In the genomic region with DNA sequence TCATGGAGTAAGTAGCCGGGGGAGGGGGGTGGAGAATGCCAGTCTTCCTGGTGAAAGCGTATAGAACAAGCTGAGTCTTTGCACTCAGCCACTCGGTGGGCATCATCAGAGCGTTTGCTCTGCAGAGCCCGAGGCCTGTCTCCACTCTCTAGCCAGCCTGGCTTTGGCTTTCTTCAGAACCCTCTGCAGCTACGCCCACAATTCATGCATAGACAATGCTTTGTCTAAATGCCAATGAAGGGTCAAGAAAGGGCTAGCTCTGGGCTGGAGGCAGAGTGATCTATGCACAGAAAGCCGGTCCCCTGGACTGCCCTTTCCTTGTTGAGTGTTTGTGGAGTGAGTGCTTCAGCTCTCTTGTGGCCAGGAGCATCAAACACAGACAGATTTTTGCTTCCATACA, we compare ENCODE assay signal across 12 mouse cellular contexts. TPM values are rescaled to one million over a fixed set of nuclear protein-coding genes. Genes with fewer than 3 reads are reported as not detected.
DNase-seq lines count a peak whose midpoint lies in the region; ATAC-seq and TF ChIP-seq lines count a peak whose summit lies in the region.
"Had no signal": no experiment of that assay in that cellular context is flagged by ENCODE, and none has a peak within 500 bp of the region (broad histone marks: within the 10 kb centered on the region; RNA-seq: fewer than 3 reads in every experiment).

No protein-coding gene starts in this region.

- H3K4me1 ChIP-seq in embryonic facial prominence, embryonic 15.5 days, result peaks cover 18% of the 10 kb centered on the region

- H3K4me2 ChIP-seq in embryonic facial prominence, embryonic 15.5 days (replicated peaks), result no peak overlapping the region
- peak overlapping the region; percentile 48 for H3K4me2 ChIP-seq in myocyte (ENCODE audit: low read depth)
- H3K4me2 ChIP-seq: embryonic facial prominence, embryonic 13.5 days had no signal

- WGBS in embryonic facial prominence, embryonic 15.5 days, result 38% methylated on average over 7 of the region's 7 CpGs

- DNase-seq in kidney, adult 11 months, result peak; percentile 33
- DNase-seq in kidney, adult 9 months, result no peak
- peak; percentile 29 for DNase-seq in NIH3T3 (ENCODE audit: low read depth)
- no peak for DNase-seq in T-cell, adult 2 months (ENCODE audit: low spot score)
- no peak for DNase-seq in cerebellum, adult 9-11 months
- no peak for DNase-seq in lung, postnatal 36 days
- DNase-seq: heart, adult 18-20 months; left cerebral cortex, postnatal 4 days; thymus, postnatal 14 days had no signal

- H3K79me2 ChIP-seq in myocyte (ENCODE audit: control insufficient read depth, insufficient read depth), result peaks cover 50% of the 10 kb centered on the region

- no peak for TF ChIP-seq POLR2A in myocyte (IDR thresholded peaks at IDR 0.05; ENCODE audit: insufficient read length, low read depth)

- no peaks in the 10 kb centered on the region for H3K9me3 ChIP-seq in embryonic facial prominence, embryonic 15.5 days (replicated peaks)
- H3K9me3 ChIP-seq: embryonic facial prominence, embryonic 13.5 days had no signal

- H3ac ChIP-seq in myocyte (ENCODE audit: control insufficient read depth, insufficient read length), result no peak overlapping the region

- H3K4me3 ChIP-seq in embryonic facial prominence, embryonic 15.5 days (replicated peaks), result no peak overlapping the region
- no peak overlapping the region for H3K4me3 ChIP-seq in myocyte
- H3K4me3 ChIP-seq: embryonic facial prominence, embryonic 13.5 days had no signal

- H3K36me3 ChIP-seq in embryonic facial prominence, embryonic 15.5 days, result no peaks in the 10 kb centered on the region
- H3K36me3 ChIP-seq in myocyte (ENCODE audit: control insufficient read depth, insufficient read depth), result no peaks in the 10 kb centered on the region
- H3K36me3 ChIP-seq: embryonic facial prominence, embryonic 13.5 days had no signal

- ATAC-seq in embryonic facial prominence, embryonic 15.5 days (ENCODE audit: insufficient number of reproducible peaks, low FRiP score, low TSS enrichment, low read depth), result peak; percentile 26; the same call in 1 of the 2 replicates

- H3K27ac ChIP-seq in embryonic facial prominence, embryonic 15.5 days (replicated peaks), result no peak overlapping the region
- H3K27ac ChIP-seq: embryonic facial prominence, embryonic 13.5 days had no signal

- no peaks in the 10 kb centered on the region for H3K27me3 ChIP-seq in embryonic facial prominence, embryonic 15.5 days
- H3K27me3 ChIP-seq in myocyte (ENCODE audit: control insufficient read depth, insufficient read depth, insufficient read length), result no peaks in the 10 kb centered on the region
- H3K27me3 ChIP-seq: embryonic facial prominence, embryonic 13.5 days had no signal

- H3K9ac ChIP-seq in embryonic facial prominence, embryonic 15.5 days, result no peak overlapping the region
- H3K9ac ChIP-seq: embryonic facial prominence, embryonic 13.5 days had no signal

TF ChIP-seq in myocyte, 11 proteins besides CTCF, POLR2A, EP300 and RAD21:
- TF ChIP-seq REST (IDR thresholded peaks at IDR 0.05; ENCODE audit: insufficient read depth, insufficient read length) (no peak), MAX (IDR thresholded peaks at IDR 0.05; ENCODE audit: low read depth) (no peak), CEBPB (IDR thresholded peaks at IDR 0.05; ENCODE audit: insufficient read depth, poor library complexity, severe bottlenecking) (no peak), E2F4 (IDR thresholded peaks at IDR 0.05; ENCODE audit: insufficient read depth) (no peak), USF1 (IDR thresholded peaks at IDR 0.05; ENCODE audit: low read depth) (no peak), MYOD1 (IDR thresholded peaks at IDR 0.05; ENCODE audit: control insufficient read depth in 1 of 3, insufficient read length in 2 of 3, low read depth in 2 of 3) (no peak), TCF3 (IDR thresholded peaks at IDR 0.05; ENCODE audit: insufficient read length, low read depth) (no peak), POLR2AphosphoS2 (IDR thresholded peaks at IDR 0.05; ENCODE audit: insufficient read length, low read depth) (no peak), MYOG (IDR thresholded peaks at IDR 0.05; ENCODE audit: control insufficient read depth in 1 of 3, insufficient read depth in 1 of 3, insufficient read length in 2 of 3, low read depth in 2 of 3) (no peak), TCF12 (IDR thresholded peaks at IDR 0.05; ENCODE audit: insufficient read depth, poor library complexity, severe bottlenecking) (no peak), SRF (IDR thresholded peaks at IDR 0.05; ENCODE audit: control insufficient read depth, insufficient read length, low read depth) (no peak)

RNA-seq across cellular contexts. Expression of gene Retreg1, which starts 34.8 kb away (rescaled TPM):
- polyA plus RNA-seq in embryonic facial prominence, embryonic 15.5 days (2015; fragmentation: Nextera tagmentation; extraction: Ambion mirVana), result 11.0 and 14.6 TPM in 2 replicates
- polyA plus RNA-seq in myocyte (2012; fragmentation: generic; extraction: Trizol), result 32.8 TPM

Comparison
In these comparisons a context has a peak if more than half of its experiments do, and no peak if none do; other contexts are left out.
1. DNase-seq: peak in kidney, adult 11 months (single experiment) and NIH3T3 (single experiment); none in kidney, adult 9 months (single experiment), T-cell, adult 2 months (single experiment), cerebellum, adult 9-11 months (single experiment) and lung, postnatal 36 days (single experiment).